Mouse (Mus musculus) embryonic stem cell, embryonic (primary cell): ENCODE measurements around the gene Plpp7.

ENCODE experiments used
- CTCF ChIA-PET, 4 experiments: fragments of 300-600 bp in 2 of 4; fragments of 350-600 bp in 2 of 4; sonication (Branson Sonifier 250); formaldehyde crosslinking; loops; one replicate each; lab custom pipeline; 2022; ENCODE audit warnings: inconsistent platforms in 2 of 4; lab: Charles Lee
- POLR2A ChIA-PET, 4 experiments: fragments of 300-600 bp in 2 of 4; fragments of 350-600 bp in 2 of 4; sonication (Branson Sonifier 250); formaldehyde crosslinking; loops; one replicate each; lab custom pipeline; 2022; ENCODE audit warnings: antibody characterized with exemption in 4 of 4, inconsistent platforms in 1 of 4; lab: Charles Lee

Plpp7 gene

GRCm38 (mm10) chr2:32063451-32064151 is 31.7 kb upstream of the Plpp7 start:
- CTCF ChIA-PET: interaction anchor here in 2 of 4 experiments (0.5 to 0.6 kb wide), 2 partner anchors 41 to 219 kb away, joined by 3 read pairs; no protein-coding TSS in a partner anchor
- POLR2A ChIA-PET: interaction anchor here in 3 of 4 experiments (0.6 to 2.9 kb wide), 9 partner anchors 9 to 124 kb away, joined by 3 to 9 read pairs (median 3); no protein-coding TSS in a partner anchor

- POLR2A ChIA-PET: interaction anchor here in 2 of 4 experiments (0.6 to 2.9 kb wide), 7 partner anchors 9 to 123 kb away, joined by 3 to 9 read pairs (median 4); partner anchors contain the start of gene Nup214 (in 1 of the 2)
- CTCF ChIA-PET: interaction anchor here in 2 of 4 experiments (0.6 to 1.1 kb wide), 3 partner anchors 15 to 485 kb away, joined by 3 to 9 read pairs (median 5); no protein-coding TSS in a partner anchor
These were observed 30.4 kb upstream of the Plpp7 start for GRCm38 (mm10) chr2:32064913-32065312.

- ChIA-PET POLR2A (interaction anchor here in 1 of 4 experiments (0.6 to 2.9 kb wide), 4 partner anchors 9 to 91 kb away, joined by 3 to 9 read pairs (median 4); partner anchors contain the start of gene Nup214), CTCF (interaction anchor here in 2 of 4 experiments (0.6 to 1.1 kb wide), 2 partner anchors 15 to 485 kb away, joined by 3 to 5 read pairs; no protein-coding TSS in a partner anchor)
These were observed 29.9 kb upstream of the Plpp7 start for GRCm38 (mm10) chr2:32065371-32065791.

- POLR2A ChIA-PET: interaction anchor here in 1 of 4 experiments (2.9 kb wide), 1 partner anchor 8 kb away, joined by 9 read pairs; no protein-coding TSS in a partner anchor
These were observed 29.3 kb upstream of the Plpp7 start for GRCm38 (mm10) chr2:32066005-32066404.

GRCm38 (mm10) chr2:32068811-32069607 is 26.3 kb upstream of the Plpp7 start:
- POLR2A ChIA-PET: interaction anchor here in 2 of 4 experiments (1.0 to 1.6 kb wide), 9 partner anchors 8 to 96 kb away, joined by 3 to 5 read pairs (median 3); partner anchors contain the start of gene Nup214 (in 1 of the 2)
- CTCF ChIA-PET: interaction anchor here in 2 of 4 experiments (0.6 to 1.3 kb wide), 3 partner anchors 40 to 335 kb away, joined by 3 to 4 read pairs (median 3); no protein-coding TSS in a partner anchor

More at GRCm38 (mm10) chr2:32066005-32066404, 29.3 kb upstream of the Plpp7 start:
- CTCF ChIA-PET: interaction anchor here in 2 of 4 experiments (0.7 kb wide), 2 partner anchors 227 to 388 kb away, joined by 3 to 4 read pairs; no protein-coding TSS in a partner anchor

GRCm38 (mm10) chr2:32070747-32071146 is 24.6 kb upstream of the Plpp7 start:
- POLR2A ChIA-PET: interaction anchor here in 3 of 4 experiments (0.7 to 1.5 kb wide), 7 partner anchors 12 to 466 kb away, joined by 3 read pairs; no protein-coding TSS in a partner anchor
- CTCF ChIA-PET: interaction anchor here in 1 of 4 experiments (1.1 kb wide), 1 partner anchor 13 kb away, joined by 4 read pairs; no protein-coding TSS in a partner anchor

GRCm38 (mm10) chr2:32074404-32074803 is 20.9 kb upstream of the Plpp7 start:
- POLR2A ChIA-PET: interaction anchor here in 3 of 4 experiments (0.5 to 2.9 kb wide), 19 partner anchors 9 to 729 kb away, joined by 3 to 24 read pairs (median 4); partner anchors contain the start of genes Fam78a (in 2 of the 3), Plpp7 (in 1 of the 3) and Swi5 (in 1 of the 3)
- CTCF ChIA-PET: interaction anchor here in 1 of 4 experiments (0.5 kb wide), 1 partner anchor 113 kb away, joined by 4 read pairs; no protein-coding TSS in a partner anchor

- ChIA-PET POLR2A (interaction anchor here in 3 of 4 experiments (1.0 to 2.9 kb wide), 13 partner anchors 8 to 213 kb away, joined by 3 to 24 read pairs (median 5); partner anchors contain the start of genes Fam78a (in 2 of the 3), Prrc2b (in 1 of the 3) and Swi5 (in 1 of the 3)), CTCF (interaction anchor here in 1 of 4 experiments (0.7 kb wide), 1 partner anchor 26 kb away, joined by 4 read pairs; no protein-coding TSS in a partner anchor)
These were observed 20.0 kb upstream of the Plpp7 start for GRCm38 (mm10) chr2:32075368-32075767.

GRCm38 (mm10) chr2:32077744-32078143 is 17.6 kb upstream of the Plpp7 start:
- POLR2A ChIA-PET: interaction anchor here in 3 of 4 experiments (0.6 to 2.1 kb wide), 10 partner anchors 10 to 176 kb away, joined by 3 to 11 read pairs (median 4); partner anchors contain the start of gene Plpp7 (in 1 of the 3)
- CTCF ChIA-PET: interaction anchor here in 1 of 4 experiments (0.8 to 1.2 kb wide), 2 partner anchors 57 to 125 kb away, joined by 3 read pairs; no protein-coding TSS in a partner anchor

GRCm38 (mm10) chr2:32078522-32078921 is 16.8 kb upstream of the Plpp7 start:
- ChIA-PET CTCF (interaction anchor here in 1 of 4 experiments (0.8 to 1.2 kb wide), 2 partner anchors 56 to 126 kb away, joined by 3 read pairs; no protein-coding TSS in a partner anchor), POLR2A (interaction anchor here in 3 of 4 experiments (0.6 to 2.1 kb wide), 14 partner anchors 9 to 177 kb away, joined by 3 to 11 read pairs (median 4); partner anchors contain the start of gene Plpp7 (in 1 of the 3))

- ChIA-PET POLR2A (interaction anchor here in 3 of 4 experiments (0.6 to 1.9 kb wide), 6 partner anchors 11 to 1522 kb away, joined by 3 to 7 read pairs (median 4); partner anchors contain the start of gene Abl1 (in 1 of the 3)), CTCF (no interaction called here)
These were observed 16.1 kb upstream of the Plpp7 start for GRCm38 (mm10) chr2:32079191-32079725.

- POLR2A ChIA-PET: interaction anchor here in 2 of 4 experiments (0.8 to 1.6 kb wide), 6 partner anchors 9 to 25 kb away, joined by 3 read pairs; partner anchors contain the start of gene Plpp7 (in 1 of the 2)
- CTCF ChIA-PET: interaction anchor here in 2 of 4 experiments (0.7 to 1.4 kb wide), 2 partner anchors 16 to 276 kb away, joined by 3 read pairs; no protein-coding TSS in a partner anchor
These were observed 14.6 kb upstream of the Plpp7 start for GRCm38 (mm10) chr2:32080681-32081080.

GRCm38 (mm10) chr2:32081296-32081929 is 13.9 kb upstream of the Plpp7 start:
- ChIA-PET POLR2A (interaction anchor here in 1 of 4 experiments (1.0 to 1.6 kb wide), 5 partner anchors 9 to 164 kb away, joined by 3 read pairs; no protein-coding TSS in a partner anchor), CTCF (interaction anchor here in 3 of 4 experiments (0.5 to 1.0 kb wide), 5 partner anchors 36 to 275 kb away, joined by 3 to 4 read pairs (median 3); no protein-coding TSS in a partner anchor)

- ChIA-PET POLR2A (interaction anchor here in 2 of 4 experiments (0.6 to 1.8 kb wide), 5 partner anchors 21 to 165 kb away, joined by 3 to 5 read pairs (median 3); no protein-coding TSS in a partner anchor), CTCF (interaction anchor here in 1 of 4 experiments (0.6 kb wide), 1 partner anchor 131 kb away, joined by 3 read pairs; no protein-coding TSS in a partner anchor)
These were observed 13.1 kb upstream of the Plpp7 start for GRCm38 (mm10) chr2:32082229-32082628.

GRCm38 (mm10) chr2:32083159-32084011 is 11.9 kb upstream of the Plpp7 start:
- POLR2A ChIA-PET: interaction anchor here in 3 of 4 experiments (0.6 to 3.1 kb wide), 15 partner anchors 8 to 696 kb away, joined by 3 to 24 read pairs (median 5); partner anchors contain the start of gene Plpp7 (in 1 of the 3)

More at GRCm38 (mm10) chr2:32083159-32084011, 11.9 kb upstream of the Plpp7 start:
- CTCF ChIA-PET: interaction anchor here (0.6 to 1.9 kb wide), 12 partner anchors 12 to 558 kb away, joined by 3 to 8 read pairs (median 4); no protein-coding TSS in a partner anchor
